13 mouse cellular contexts compared by ENCODE assay signal in genomic region chr11:31730181-31730580, GRCm38 (mm10). TPM values are rescaled to one million over a fixed set of nuclear protein-coding genes. Genes with fewer than 3 reads are reported as not detected.
DNase-seq lines count a peak whose midpoint lies in the region.
"Had no signal": no experiment of that assay in that cellular context is flagged by ENCODE, and none has a peak within 500 bp of the region (broad histone marks: within the 10 kb centered on the region; RNA-seq: fewer than 3 reads in every experiment).

No protein-coding gene starts in this region.

- DNase-seq in heart, postnatal 10 days, result peak; percentile 50 to 59
- DNase-seq in heart, postnatal 36 days, result no peak
- DNase-seq in layer of hippocampus, adult 9-11 months, result peak; percentile 55
- no peak for DNase-seq in layer of hippocampus, postnatal 25 days (ENCODE audit: extremely low spot score in 1 of 2, low spot score in 1 of 2)
- peak; percentile 73 for DNase-seq in A20 (ENCODE audit: low read depth, low spot score)
- DNase-seq in brain, adult 2 months (ENCODE audit: low read depth, low spot score), result peak; percentile 58
- no peak for DNase-seq in adrenal gland, postnatal 36 days
- DNase-seq: cerebellum, adult 9-11 months; gastrocnemius, postnatal 14 days; kidney, postnatal 14 days; liver, embryonic 13.5 days; right cerebral cortex, postnatal 14 days; thymus, postnatal 25 days had no signal

- intact Hi-C loops in heart, postnatal 10 days (cut with DNase I), result no loop called here
- intact Hi-C loops in heart, postnatal 36 days (cut with DNase I), result no loop called here

RNA-seq across cellular contexts. Expression of gene Bod1, which starts 58.5 kb away (rescaled TPM):
- total RNA-seq in heart, postnatal 10 days (2021), result 100 to 1,000 TPM in 1 of 2 experiments, 10 to 100 TPM in 1; 87.3 to 101 TPM
- total RNA-seq in heart, postnatal 36 days (2021), result 100 to 1,000 TPM; 122 to 131 TPM
- 100 to 1,000 TPM in 1 of 2 experiments, 10 to 100 TPM in 1; 88.3 to 105 TPM for total RNA-seq in layer of hippocampus, postnatal 25 days (2021)
- 10 to 100 TPM; 64.4 to 73.4 TPM for total RNA-seq in adrenal gland, postnatal 36 days (2021)

Comparison
In these comparisons a context has a peak if more than half of its experiments do, and no peak if none do; other contexts are left out.
1. DNase-seq: peak in heart, postnatal 10 days (2 of 2), layer of hippocampus, adult 9-11 months (single experiment), A20 (single experiment) and brain, adult 2 months (single experiment); none in heart, postnatal 36 days (0 of 2), layer of hippocampus, postnatal 25 days (0 of 2) and adrenal gland, postnatal 36 days (0 of 2).